Mouse (Mus musculus) hindbrain, embryonic 13.5 days (tissue): Measurements from ENCODE around the gene Kcns1. TPM values are rescaled to one million over a fixed set of nuclear protein-coding genes. Genes with fewer than 3 reads are reported as not detected.

Experiments
- ATAC-seq: fragments of 200-750 bp; cut with Nextera tagmentation; 2 replicates; pipeline ENCODE4 v1.8.0; 2017; ENCODE audit warnings: moderate TSS enrichment; ENCODE audit not compliant: low FRiP score
- H3K27ac ChIP-seq: fragments of 300-500 bp; sonication (generic); 2 replicates; pipeline ENCODE4 v1.5.1; 2015; ENCODE audit warnings: inconsistent platforms, mild to moderate bottlenecking, moderate library complexity
- H3K27me3 ChIP-seq: fragments of 300-500 bp; sonication (generic); 2 replicates; pipeline ENCODE4 v1.6.1; 2015; ENCODE audit warnings: mild to moderate bottlenecking, inconsistent platforms
- H3K36me3 ChIP-seq: fragments of 300-500 bp; sonication (generic); 2 replicates; pipeline ENCODE4 v1.6.1; 2015; ENCODE audit warnings: mild to moderate bottlenecking, inconsistent platforms
- H3K4me1 ChIP-seq: fragments of 300-500 bp; sonication (generic); replicated peaks from 2 replicates; pipeline ENCODE4 v1.6.1; 2015; ENCODE audit warnings: inconsistent platforms
- H3K4me2 ChIP-seq: fragments of 300-500 bp; sonication (generic); 2 replicates; pipeline ENCODE4 v1.6.1; 2015; ENCODE audit warnings: inconsistent platforms, mild to moderate bottlenecking, moderate library complexity
- H3K4me3 ChIP-seq: fragments of 300-500 bp; sonication (generic); 2 replicates; pipeline ENCODE4 v1.5.1; 2015; ENCODE audit warnings: mild to moderate bottlenecking, inconsistent platforms
- H3K9ac ChIP-seq: fragments of 300-500 bp; sonication (generic); 2 replicates; pipeline ENCODE4 v1.6.1; 2015; ENCODE audit warnings: mild to moderate bottlenecking, inconsistent platforms
- H3K9me3 ChIP-seq: fragments of 300-500 bp; sonication (generic); 2 replicates; pipeline ENCODE4 v1.6.1; 2016; ENCODE audit warnings: inconsistent platforms
- WGBS: fragments of 180-500 bp; shearing (Covaris S2); methylation state at CpG from one replicate; pipeline ENCODE4 v1.1.7; 2015; 5-methylcytosine and 5-hydroxymethylcytosine counted together
- polyA plus RNA-seq: library from polyadenylated mRNA; unstranded; fragments of >200 nt; fragmentation: Nextera tagmentation; extraction: Ambion mirVana; gene quantifications from 2 replicates; pipeline ENCODE4 v1.2.1, GENCODE M21; 2015

Gene Kcns1
- polyA plus RNA-seq, 1 experiment from 2014 or later: 0.17 TPM

DNA sequence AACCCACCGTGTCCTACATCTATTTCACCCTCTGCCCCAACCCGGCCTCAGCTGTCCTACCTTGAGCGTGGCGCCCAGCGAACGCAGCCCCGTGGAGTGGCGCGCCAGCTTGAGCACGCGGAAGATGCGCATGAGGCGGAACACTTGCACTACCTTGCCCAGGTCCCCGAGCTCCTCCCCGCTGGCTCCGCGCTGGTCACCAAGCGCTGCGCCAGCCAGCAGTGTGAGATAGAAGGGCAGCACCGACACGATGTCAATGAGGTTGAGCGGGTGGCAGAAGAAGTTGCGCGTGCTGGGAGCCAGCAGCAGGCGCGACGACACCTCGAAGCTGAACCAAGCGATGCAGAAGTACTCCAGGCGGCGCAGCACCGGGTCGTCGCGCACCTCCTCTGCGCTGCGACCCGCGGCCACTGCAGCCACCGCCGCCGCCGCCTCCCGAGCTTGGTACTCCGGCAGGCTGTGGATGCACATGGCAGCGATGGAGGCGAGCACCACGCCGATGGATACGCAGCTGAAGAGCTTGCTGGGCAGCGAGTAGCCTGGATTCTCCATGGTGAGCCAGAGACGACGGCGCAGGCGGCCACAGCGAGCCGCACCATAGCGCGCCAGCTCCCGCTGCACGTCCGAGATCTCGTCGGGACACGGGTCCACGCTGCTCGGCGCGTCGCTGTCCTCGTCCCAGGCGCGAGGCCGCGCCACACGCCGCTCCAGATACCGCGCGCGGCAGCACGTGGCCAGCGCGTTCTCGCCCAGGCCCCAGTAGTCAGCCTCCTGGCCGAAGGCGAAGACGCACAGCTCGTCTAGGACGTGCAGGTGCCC, 3.0 kb downstream of the Kcns1 start:
- Histone ChIP-seq H3K4me2 (peak overlapping the region; percentile 65), H3K36me3 (no peaks in the 10 kb centered on the region), H3K4me3 (peak overlapping the region; percentile 42), H3K4me1 (peaks cover 29% of the 10 kb centered on the region), H3K9me3 (no peaks in the 10 kb centered on the region), H3K27ac (no peak overlapping the region), H3K27me3 (peaks cover 80% of the 10 kb centered on the region), H3K9ac (peak overlapping the region; percentile 60)
- ATAC-seq: peak; percentile 59
- WGBS: 12% methylated on average over 90 of the region's 90 CpGs

- no peak overlapping the region for H3K4me2 ChIP-seq
- H3K36me3 ChIP-seq: no peaks in the 10 kb centered on the region
- no peak overlapping the region for H3K9ac ChIP-seq
- H3K27ac ChIP-seq: no peak overlapping the region
- no peaks in the 10 kb centered on the region for H3K9me3 ChIP-seq
- H3K4me3 ChIP-seq: no peak overlapping the region
- peaks cover 53% of the 10 kb centered on the region for H3K27me3 ChIP-seq
- ATAC-seq: no peak
- H3K4me1 ChIP-seq: peaks cover 15% of the 10 kb centered on the region
- WGBS: 96% methylated on average over 5 of the region's 5 CpGs
These were observed 6.0 kb downstream of the Kcns1 start for GRCm38 (mm10) chr2:164164941-164165340.

GRCm38 (mm10) chr2:164161515-164162055, 9.3 kb downstream of the Kcns1 start:
- Histone ChIP-seq H3K9me3 (no peaks in the 10 kb centered on the region), H3K4me3 (no peak overlapping the region), H3K27ac (no peak overlapping the region), H3K4me2 (no peak overlapping the region), H3K9ac (no peak overlapping the region), H3K27me3 (peaks cover 19% of the 10 kb centered on the region), H3K36me3 (peaks cover 11% of the 10 kb centered on the region), H3K4me1 (no peaks in the 10 kb centered on the region)
- ATAC-seq: no peak
- 87% methylated on average over 11 of the region's 11 CpGs for WGBS

DNA sequence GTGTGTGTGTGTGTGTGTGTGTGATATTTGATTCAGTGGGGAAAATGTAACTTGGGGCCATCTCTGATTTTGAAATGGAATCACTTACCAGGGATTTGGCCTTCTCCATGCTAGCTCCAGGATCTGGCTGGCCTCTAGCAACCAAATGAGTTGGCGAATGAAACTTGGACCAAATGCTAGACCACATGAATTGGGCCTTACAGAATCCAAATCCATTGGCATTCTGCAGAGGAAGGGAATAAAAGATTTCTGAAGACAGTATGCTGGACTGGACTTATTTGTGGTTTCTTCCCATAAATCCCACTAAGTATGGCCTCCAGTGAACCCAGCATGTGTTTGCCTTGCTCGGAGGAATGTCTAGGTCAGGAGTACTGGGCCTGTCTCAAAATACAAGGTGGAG, 12.1 kb downstream of the Kcns1 start:
- H3K9ac ChIP-seq: no peak overlapping the region
- no peak for ATAC-seq
- 95% methylated on average over 2 of the region's 2 CpGs for WGBS
- no peak overlapping the region for H3K4me3 ChIP-seq
- no peak overlapping the region for H3K27ac ChIP-seq
- H3K36me3 ChIP-seq: peaks cover 31% of the 10 kb centered on the region
- no peaks in the 10 kb centered on the region for H3K9me3 ChIP-seq
- H3K4me2 ChIP-seq: no peak overlapping the region
- H3K27me3 ChIP-seq: no peaks in the 10 kb centered on the region
- H3K4me1 ChIP-seq: no peaks in the 10 kb centered on the region

GRCm38 (mm10) chr2:164156158-164156557, 14.8 kb downstream of the Kcns1 start:
- H3K4me3 ChIP-seq: no peak overlapping the region
- H3K27me3 ChIP-seq: no peaks in the 10 kb centered on the region
- peaks cover 55% of the 10 kb centered on the region for H3K36me3 ChIP-seq
- H3K27ac ChIP-seq: no peak overlapping the region
- ATAC-seq: no peak
- H3K4me1 ChIP-seq: no peaks in the 10 kb centered on the region; the same call in 1 of the 2 replicates
- H3K9ac ChIP-seq: no peak overlapping the region
- H3K4me2 ChIP-seq: no peak overlapping the region
- 84% methylated on average over 7 of the region's 7 CpGs for WGBS
- no peaks in the 10 kb centered on the region for H3K9me3 ChIP-seq

DNA sequence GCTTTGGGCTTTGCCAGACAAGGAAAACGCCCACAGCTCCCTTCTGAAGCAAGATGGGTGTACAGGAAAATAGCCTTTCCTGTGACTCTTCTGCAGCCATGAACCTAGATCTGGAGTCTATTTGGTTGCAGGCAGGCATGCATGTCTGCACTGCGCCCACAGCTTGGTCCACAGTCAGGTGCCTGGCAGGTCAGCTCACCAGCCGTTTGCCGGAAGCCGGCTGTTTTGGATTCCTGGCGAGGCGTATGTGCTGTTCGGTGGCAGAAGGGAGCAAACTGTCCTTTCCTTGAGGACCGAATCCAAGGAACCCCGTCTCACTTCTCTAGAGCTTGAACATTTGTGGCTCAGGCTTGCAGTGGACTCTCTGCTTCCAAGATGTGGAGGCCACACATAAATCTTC, 16.9 kb downstream of the Kcns1 start:
- ATAC-seq: no peak
- H3K4me1 ChIP-seq: peaks cover 20% of the 10 kb centered on the region
- 94% methylated on average over 10 of the region's 10 CpGs for WGBS
- H3K4me3 ChIP-seq: no peak overlapping the region
- peaks cover 55% of the 10 kb centered on the region for H3K36me3 ChIP-seq
- no peak overlapping the region for H3K4me2 ChIP-seq
- no peak overlapping the region for H3K9ac ChIP-seq
- no peak overlapping the region for H3K27ac ChIP-seq
- no peaks in the 10 kb centered on the region for H3K9me3 ChIP-seq
- no peaks in the 10 kb centered on the region for H3K27me3 ChIP-seq

DNA sequence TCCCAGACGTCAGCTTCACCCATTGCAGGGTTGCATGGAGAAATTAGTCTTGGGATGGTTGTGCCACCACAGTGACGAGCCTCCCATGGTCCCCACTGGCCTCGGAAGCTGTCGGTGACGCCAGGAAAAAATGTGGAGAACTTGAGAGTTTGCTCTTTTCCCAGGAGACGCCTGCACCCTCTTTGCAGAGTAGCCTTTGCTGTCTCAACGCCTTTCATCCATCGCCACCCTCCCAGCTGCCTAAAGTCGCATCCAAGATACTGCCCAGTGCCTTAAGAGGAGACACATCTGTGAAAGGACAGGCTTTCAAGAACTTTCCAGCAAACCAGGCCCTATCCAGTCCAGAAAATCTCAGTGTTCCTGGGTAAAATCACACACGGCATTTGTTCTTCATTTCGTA, 18.6 kb downstream of the Kcns1 start:
- H3K36me3 ChIP-seq: peaks cover 51% of the 10 kb centered on the region
- no peaks in the 10 kb centered on the region for H3K27me3 ChIP-seq
- peaks cover 22% of the 10 kb centered on the region for H3K4me1 ChIP-seq
- H3K4me2 ChIP-seq: no peak overlapping the region
- no peak overlapping the region for H3K27ac ChIP-seq
- WGBS: 93% methylated on average over 11 of the region's 11 CpGs
- no peak overlapping the region for H3K4me3 ChIP-seq
- H3K9me3 ChIP-seq: no peaks in the 10 kb centered on the region
- ATAC-seq: no peak
- H3K9ac ChIP-seq: no peak overlapping the region

GRCm38 (mm10) chr2:164150086-164150760, 20.7 kb downstream of the Kcns1 start:
- Histone ChIP-seq H3K36me3 (peaks cover 39% of the 10 kb centered on the region), H3K27me3 (no peaks in the 10 kb centered on the region), H3K4me2 (no peak overlapping the region), H3K4me1 (peaks cover 22% of the 10 kb centered on the region), H3K4me3 (no peak overlapping the region), H3K9me3 (no peaks in the 10 kb centered on the region), H3K27ac (peak overlapping the region; percentile 66), H3K9ac (no peak overlapping the region)
- no peak for ATAC-seq
- 44% methylated on average over 14 of the region's 14 CpGs for WGBS

DNA sequence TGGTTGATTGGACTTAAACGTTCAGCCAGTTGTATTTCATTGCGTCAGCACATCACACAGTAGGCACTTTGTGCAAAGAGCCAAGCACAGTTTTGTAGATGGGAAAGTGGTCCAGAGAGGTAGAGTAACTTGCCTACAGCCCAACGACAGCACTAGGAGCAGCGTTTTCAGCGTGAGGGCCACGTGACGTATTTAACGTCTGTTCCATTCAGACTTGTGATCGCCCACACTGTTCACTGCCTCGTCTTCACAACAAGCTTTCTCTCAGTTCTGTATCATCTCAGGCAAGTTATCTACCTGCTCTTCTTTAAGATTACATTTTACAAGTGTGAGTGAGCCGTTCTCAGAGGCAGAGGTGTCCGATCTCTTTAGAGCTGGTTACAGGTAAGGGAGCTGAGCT, 24.4 kb downstream of the Kcns1 start:
- no peaks in the 10 kb centered on the region for H3K27me3 ChIP-seq
- no peak for ATAC-seq

GRCm38 (mm10) chr2:164144541-164144940, 26.4 kb downstream of the Kcns1 start:
- Histone ChIP-seq H3K36me3 (peaks cover 4% of the 10 kb centered on the region; the same call in 1 of the 2 replicates), H3K9me3 (no peaks in the 10 kb centered on the region), H3K4me1 (peaks cover 25% of the 10 kb centered on the region), H3K27me3 (no peaks in the 10 kb centered on the region), H3K4me3 (no peak overlapping the region), H3K27ac (no peak overlapping the region), H3K4me2 (no peak overlapping the region), H3K9ac (no peak overlapping the region)
- ATAC-seq: no peak
- WGBS: 83% methylated on average over 10 of the region's 10 CpGs

More for the DNA sequence above, 24.4 kb downstream of the Kcns1 start:
- Histone ChIP-seq H3K9me3 (no peaks in the 10 kb centered on the region), H3K36me3 (peaks cover 7% of the 10 kb centered on the region), H3K4me1 (peaks cover 40% of the 10 kb centered on the region), H3K4me2 (no peak overlapping the region), H3K4me3 (no peak overlapping the region), H3K9ac (no peak overlapping the region), H3K27ac (no peak overlapping the region)
- WGBS: 97% methylated on average over 12 of the region's 12 CpGs

GRCm38 (mm10) chr2:164144025-164144424, 26.9 kb downstream of the Kcns1 start:
- no peaks in the 10 kb centered on the region for H3K9me3 ChIP-seq
- H3K4me2 ChIP-seq: no peak overlapping the region
- ATAC-seq: no peak
- H3K27me3 ChIP-seq: no peaks in the 10 kb centered on the region
- no peak overlapping the region for H3K27ac ChIP-seq
- 37% methylated on average over 6 of the region's 6 CpGs for WGBS
- H3K9ac ChIP-seq: no peak overlapping the region
- H3K4me1 ChIP-seq: peaks cover 20% of the 10 kb centered on the region
- no peak overlapping the region for H3K4me3 ChIP-seq
- peaks cover 4% of the 10 kb centered on the region; the same call in 1 of the 2 replicates for H3K36me3 ChIP-seq

- Histone ChIP-seq H3K9ac (peak overlapping the region; percentile 19; the same call in 1 of the 2 replicates), H3K27me3 (no peaks in the 10 kb centered on the region), H3K27ac (peak overlapping the region; percentile 48; the same call in 1 of the 2 replicates), H3K4me1 (peaks cover 32% of the 10 kb centered on the region), H3K4me2 (no peak overlapping the region), H3K4me3 (no peak overlapping the region), H3K36me3 (peaks cover 4% of the 10 kb centered on the region; the same call in 1 of the 2 replicates), H3K9me3 (no peaks in the 10 kb centered on the region)
- ATAC-seq: no peak
- 45% methylated on average over 10 of the region's 10 CpGs for WGBS
These were observed 28.9 kb downstream of the Kcns1 start for GRCm38 (mm10) chr2:164142021-164142420.
